Mouse (Mus musculus) urinary bladder, postnatal 36 days (tissue): Measurements from ENCODE around the gene Vmp1.
A peak's percentile ranks its signal among the peaks of the same experiment; 100 is the strongest.

ENCODE experiments used
- DNase-seq, 2 experiments: peaks; one replicate each; pipeline ENCODE4 v3.0.0; 2022; ENCODE audit warnings: low spot score in 2 of 2, mixed read lengths in 1 of 2

The Vmp1 gene

GRCm38 (mm10) chr11:86634396-86634795, 49.2 kb downstream of the Vmp1 start:
- DNase-seq = no peak

- no peak for DNase-seq
These were observed 53.7 kb downstream of the Vmp1 start for GRCm38 (mm10) chr11:86629941-86630340.

- peak in 1 of 2 experiments; percentile 33 for DNase-seq
These were observed 54.2 kb downstream of the Vmp1 start for GRCm38 (mm10) chr11:86629445-86629844.

GRCm38 (mm10) chr11:86628448-86628847, 55.2 kb downstream of the Vmp1 start:
- no peak for DNase-seq

- no peak for DNase-seq
These were observed 56.0 kb downstream of the Vmp1 start for GRCm38 (mm10) chr11:86627649-86628048.

- no peak for DNase-seq
These were observed 56.9 kb downstream of the Vmp1 start for GRCm38 (mm10) chr11:86626714-86627113.

GRCm38 (mm10) chr11:86624237-86624941, 59.2 kb downstream of the Vmp1 start:
- DNase-seq = peak in 1 of 2 experiments; percentile 23

GRCm38 (mm10) chr11:86623402-86624010, 60.1 kb downstream of the Vmp1 start:
- no peak for DNase-seq

GRCm38 (mm10) chr11:86622191-86622912, 61.3 kb downstream of the Vmp1 start:
- no peak for DNase-seq

GRCm38 (mm10) chr11:86621139-86621538, 62.5 kb downstream of the Vmp1 start:
- DNase-seq = no peak

GRCm38 (mm10) chr11:86618548-86619335, 64.9 kb downstream of the Vmp1 start:
- DNase-seq = no peak

GRCm38 (mm10) chr11:86614607-86615006, 69.0 kb downstream of the Vmp1 start:
- no peak for DNase-seq

GRCm38 (mm10) chr11:86614056-86614530, 69.5 kb downstream of the Vmp1 start:
- DNase-seq = no peak

GRCm38 (mm10) chr11:86611991-86612390, 71.6 kb downstream of the Vmp1 start:
- no peak for DNase-seq

- DNase-seq = no peak
These were observed 73.4 kb downstream of the Vmp1 start for GRCm38 (mm10) chr11:86610239-86610638.

- DNase-seq = no peak
These were observed 75.8 kb downstream of the Vmp1 start for GRCm38 (mm10) chr11:86607808-86608350.

- no peak for DNase-seq
These were observed 76.9 kb downstream of the Vmp1 start for GRCm38 (mm10) chr11:86606621-86607339.

GRCm38 (mm10) chr11:86604732-86605520, 78.7 kb downstream of the Vmp1 start:
- DNase-seq = no peak

GRCm38 (mm10) chr11:86604289-86604688, 79.3 kb downstream of the Vmp1 start:
- no peak for DNase-seq

- no peak for DNase-seq
These were observed 79.9 kb downstream of the Vmp1 start for GRCm38 (mm10) chr11:86603719-86604118.
